Mouse (Mus musculus): ENCODE data around the gene Sipa1l1. TPM values are rescaled to one million over a fixed set of nuclear protein-coding genes. Genes with fewer than 3 reads are reported as not detected.

Gene Sipa1l1
- total and polyA plus RNA-seq, 3 experiments, result 13.6 to 36.7 (median 23.6) TPM

DNA sequence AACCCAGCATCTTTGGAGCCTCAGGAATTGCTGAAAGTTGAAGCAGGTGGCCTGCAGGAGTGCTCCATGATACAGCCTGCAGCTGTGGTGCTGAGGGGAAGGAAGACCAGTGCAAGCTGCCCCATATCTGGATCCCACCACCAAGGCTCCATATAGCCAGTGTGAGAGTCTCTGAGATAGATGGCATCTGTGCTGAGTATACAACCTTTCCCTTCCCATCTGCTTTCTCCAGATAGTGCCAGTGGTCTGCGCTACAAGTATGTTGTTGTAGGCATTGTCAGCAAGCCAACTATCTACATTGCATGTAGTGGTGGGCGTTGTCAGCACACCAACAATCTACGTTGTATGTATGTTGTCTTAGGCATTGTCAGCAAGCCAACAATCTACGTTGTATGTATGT lies 68.0 kb downstream of the Sipa1l1 start:
- peaks cover 3 to 18% of the 10 kb centered on the region in 2 experiments for H3K36me3 ChIP-seq (replicated peaks in 1 of 2; ENCODE audit: control insufficient read depth in 1 of 2, insufficient read depth in 1 of 2, low read length in 1 of 2)
- peaks cover 9 to 42% of the 10 kb centered on the region in 2 experiments; a peak in 3 of 4 replicates for H3K4me1 ChIP-seq (ENCODE audit: control insufficient read depth in 1 of 2, insufficient read depth in 2 of 2)
- no peak overlapping the region for H3K27ac ChIP-seq (ENCODE audit: insufficient read depth, low read depth)
- in situ Hi-C loops (cut with MboI; ENCODE audit: low pct_ligation_motif_present, low pct_unique_long_range_greater_than_20kb, low sequenced_read_pairs), result no loop called here
- H3K79me2 ChIP-seq (replicated peaks; ENCODE audit: control insufficient read depth, extremely low read depth, insufficient read depth, poor library complexity, severe bottlenecking), result no peaks in the 10 kb centered on the region
- no peaks in the 10 kb centered on the region for H3K9me3 ChIP-seq (replicated peaks; ENCODE audit: low read length)
- no peak overlapping the region for H3K9ac ChIP-seq (ENCODE audit: insufficient read depth, low read depth)
- no peaks in the 10 kb centered on the region for H3K27me3 ChIP-seq (replicated peaks)
- DNase-seq (ENCODE audit: extremely low read depth), result no peak
- TF ChIP-seq SMC3 (IDR thresholded peaks at IDR 0.05; ENCODE audit: low read depth, low read length), result no peak
- TF ChIP-seq PAX5 (IDR thresholded peaks at IDR 0.05; ENCODE audit: low read length), result no peak
- TF ChIP-seq RAD21 (IDR thresholded peaks at IDR 0.05; ENCODE audit: low read depth, low read length), result no peak
- TF ChIP-seq MYC (IDR thresholded peaks at IDR 0.05; ENCODE audit: low read depth, low read length), result no peak
- TF ChIP-seq ELF1 (IDR thresholded peaks at IDR 0.05; ENCODE audit: low read depth, low read length), result no peak
- TF ChIP-seq NRF1 (IDR thresholded peaks at IDR 0.05; ENCODE audit: low read depth, low read length), result no peak
- no peak for TF ChIP-seq GABPA (IDR thresholded peaks at IDR 0.05; ENCODE audit: insufficient replicate concordance, low read depth, low read length)
- no peak for TF ChIP-seq SIN3A (IDR thresholded peaks at IDR 0.05; ENCODE audit: low read length)
- TF ChIP-seq EP300 (IDR thresholded peaks at IDR 0.05; ENCODE audit: low read length), result no peak
- no peak for TF ChIP-seq CTCF (conservative IDR thresholded peaks at IDR 0.05 in 1 of 2, IDR thresholded peaks at IDR 0.05 in 1 of 2; ENCODE audit: low read depth in 2 of 2, low read length in 2 of 2)
- no peak for TF ChIP-seq UBTF (IDR thresholded peaks at IDR 0.05; ENCODE audit: low read depth, low read length)
- TF ChIP-seq RCOR1 (conservative IDR thresholded peaks at IDR 0.05; ENCODE audit: low read depth, low read length), result no peak
- no peak for TF ChIP-seq NELFE (IDR thresholded peaks at IDR 0.05; ENCODE audit: low read depth, low read length)
- dilution Hi-C loops (cut with MboI; ENCODE audit: extremely low pct_ligation_motif_present, extremely low pct_unique_long_range_greater_than_20kb, low sequenced_read_pairs), result no loop called here
- H3K4me2 ChIP-seq (ENCODE audit: insufficient read depth, low read depth, poor library complexity, severe bottlenecking), result no peak overlapping the region
- H3K4me3 ChIP-seq (replicated peaks in 1 of 3; ENCODE audit: low read depth in 2 of 3, low read length in 2 of 3, poor library complexity in 1 of 3), result no peak overlapping the region

- no peak overlapping the region for H3K9ac ChIP-seq (ENCODE audit: insufficient read depth, low read depth)
- no peak for DNase-seq (ENCODE audit: extremely low read depth)
- TF ChIP-seq PAX5 (IDR thresholded peaks at IDR 0.05; ENCODE audit: low read length) (no peak), NRF1 (IDR thresholded peaks at IDR 0.05; ENCODE audit: low read depth, low read length) (no peak), ZC3H11A (IDR thresholded peaks at IDR 0.05; ENCODE audit: low read depth, low read length) (no peak), TCF12 (IDR thresholded peaks at IDR 0.05; ENCODE audit: low read depth, low read length) (no peak), USF2 (conservative IDR thresholded peaks at IDR 0.05; ENCODE audit: low read depth, low read length) (no peak), CHD1 (IDR thresholded peaks at IDR 0.05; ENCODE audit: low read depth, low read length) (no peak), MAX (IDR thresholded peaks at IDR 0.05; ENCODE audit: low read length) (no peak), JUN (IDR thresholded peaks at IDR 0.05; ENCODE audit: insufficient read depth, low read depth, low read length) (no peak), CHD2 (IDR thresholded peaks at IDR 0.05; ENCODE audit: low read length) (no peak), UBTF (IDR thresholded peaks at IDR 0.05; ENCODE audit: low read depth, low read length) (no peak), GABPA (IDR thresholded peaks at IDR 0.05; ENCODE audit: insufficient replicate concordance, low read depth, low read length) (no peak), E2F4 (IDR thresholded peaks at IDR 0.05; ENCODE audit: insufficient replicate concordance, low read depth, low read length) (no peak), JUND (conservative IDR thresholded peaks at IDR 0.05; ENCODE audit: low read depth, low read length) (no peak), CTCF (conservative IDR thresholded peaks at IDR 0.05 in 1 of 2, IDR thresholded peaks at IDR 0.05 in 1 of 2; ENCODE audit: low read depth in 2 of 2, low read length in 2 of 2) (no peak), RCOR1 (conservative IDR thresholded peaks at IDR 0.05; ENCODE audit: low read depth, low read length) (no peak), HCFC1 (IDR thresholded peaks at IDR 0.05; ENCODE audit: low read depth, low read length) (no peak), EP300 (IDR thresholded peaks at IDR 0.05; ENCODE audit: low read length) (no peak), KAT2A (IDR thresholded peaks at IDR 0.05; ENCODE audit: insufficient replicate concordance, low read length) (no peak)
- H3K79me2 ChIP-seq (replicated peaks; ENCODE audit: control insufficient read depth, extremely low read depth, insufficient read depth, poor library complexity, severe bottlenecking), result no peaks in the 10 kb centered on the region
- H3K9me3 ChIP-seq (replicated peaks; ENCODE audit: low read length), result no peaks in the 10 kb centered on the region
- in situ Hi-C loops (cut with MboI; ENCODE audit: low pct_ligation_motif_present, low pct_unique_long_range_greater_than_20kb, low sequenced_read_pairs), result no loop called here
- no peak overlapping the region for H3K27ac ChIP-seq (ENCODE audit: insufficient read depth, low read depth)
- H3K4me2 ChIP-seq (ENCODE audit: insufficient read depth, low read depth, poor library complexity, severe bottlenecking), result no peak overlapping the region
- dilution Hi-C loops (cut with MboI; ENCODE audit: extremely low pct_ligation_motif_present, extremely low pct_unique_long_range_greater_than_20kb, low sequenced_read_pairs), result no loop called here
- no peaks in the 10 kb centered on the region for H3K27me3 ChIP-seq (replicated peaks)
- H3K4me1 ChIP-seq (ENCODE audit: control insufficient read depth in 1 of 2, insufficient read depth in 2 of 2), result peaks cover 9 to 33% of the 10 kb centered on the region in 2 experiments; a peak in 3 of 4 replicates
- H3K36me3 ChIP-seq (replicated peaks in 1 of 2; ENCODE audit: control insufficient read depth in 1 of 2, insufficient read depth in 1 of 2, low read length in 1 of 2), result peaks cover 3 to 18% of the 10 kb centered on the region in 2 experiments
- H3K4me3 ChIP-seq (replicated peaks in 1 of 3; ENCODE audit: low read depth in 2 of 3, low read length in 2 of 3, poor library complexity in 1 of 3), result no peak overlapping the region
These were observed 68.8 kb downstream of the Sipa1l1 start for GRCm38 (mm10) chr12:82237946-82238345.
